Mouse (Mus musculus) embryo, embryonic 11 days (tissue): ENCODE data around the gene Met.

ENCODE experiments used
- DNase-seq: peaks from one replicate; pipeline ENCODE4 v3.0.0-alpha.2; 2015

Met gene

DNA sequence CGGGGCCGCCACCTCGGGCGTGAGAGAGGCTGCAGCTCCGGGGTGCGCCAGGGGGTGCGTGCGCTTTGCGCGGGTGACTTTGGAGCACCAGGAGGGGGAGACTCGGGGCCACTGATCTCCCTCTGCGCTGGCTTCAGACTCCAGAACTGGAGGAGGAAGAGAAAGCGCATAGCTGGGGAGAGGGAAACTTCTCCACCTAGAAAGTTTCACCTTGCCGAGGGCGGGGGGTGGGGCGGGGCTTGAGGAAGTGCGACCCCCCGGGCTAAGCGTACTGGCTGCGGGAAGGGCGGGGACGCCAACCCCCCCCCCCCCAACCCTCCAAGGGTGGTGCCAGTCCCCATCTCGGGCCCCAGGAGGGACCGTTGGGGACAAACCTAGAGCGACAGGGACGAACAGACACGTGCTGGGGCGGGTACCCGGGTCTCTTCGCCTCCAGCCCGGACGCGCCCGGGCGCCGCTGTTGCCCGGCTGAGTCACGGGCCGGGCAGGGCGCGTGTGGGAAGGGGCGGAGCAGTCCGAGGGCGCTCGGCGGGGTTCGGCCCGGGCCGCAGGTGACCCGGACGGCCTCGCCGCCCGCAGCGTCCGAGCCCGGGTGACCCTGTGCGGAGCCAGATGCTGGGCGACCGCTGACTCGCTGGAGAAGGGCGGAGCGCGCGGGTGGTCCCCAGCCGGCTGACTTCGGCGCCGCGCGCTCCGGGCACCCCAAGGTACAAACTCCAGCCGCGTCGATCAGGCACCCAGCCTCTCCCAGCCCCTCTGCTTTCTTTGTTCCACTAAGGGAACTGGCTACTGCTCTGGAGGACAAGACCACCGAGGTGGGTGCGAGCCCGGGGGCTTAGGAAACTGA is at the start of gene Met:
Gene Met, plus strand, starts transcription at position 367 of the 847 bp plus-strand sequence.
- DNase-seq, result peak; percentile 69

DNA sequence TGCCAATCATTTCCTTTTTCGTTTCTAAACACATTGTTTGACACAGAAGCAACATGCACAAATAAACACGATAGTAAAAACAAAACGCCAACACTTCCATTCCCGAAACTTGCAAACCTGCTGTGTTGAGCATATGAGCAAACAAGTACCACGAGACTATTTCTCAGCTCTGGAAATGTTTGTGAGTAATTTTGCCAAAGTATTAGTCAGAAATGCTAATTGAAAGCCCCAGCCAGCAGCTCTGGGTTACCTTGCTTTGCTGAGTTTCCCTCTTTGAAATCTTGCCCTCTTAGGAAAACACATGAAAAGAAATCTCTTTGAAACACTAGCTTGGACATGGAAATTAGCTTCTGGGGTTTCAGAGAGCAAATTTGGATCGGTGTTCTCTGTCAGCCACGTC is 45.4 kb upstream of the Met start:
- no peak for DNase-seq

DNA sequence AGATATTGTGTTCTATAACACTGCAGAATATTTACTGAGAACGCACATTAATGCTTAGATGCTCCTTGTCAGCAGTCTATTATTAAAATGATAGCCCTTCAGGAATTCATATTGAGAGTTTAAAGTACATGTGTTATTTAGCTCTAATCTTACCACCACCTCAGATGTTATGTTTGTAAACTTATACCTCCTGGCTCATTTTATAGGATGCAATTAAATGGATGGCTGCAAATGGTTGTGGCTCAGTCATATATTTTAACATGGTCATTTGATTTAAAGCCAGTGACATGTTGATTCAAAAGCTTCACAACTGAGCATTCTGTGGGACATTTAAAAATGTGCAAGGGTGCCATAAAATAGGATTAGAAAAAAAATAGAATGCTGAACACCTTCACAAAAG is 41.2 kb upstream of the Met start:
- DNase-seq, result no peak

DNA sequence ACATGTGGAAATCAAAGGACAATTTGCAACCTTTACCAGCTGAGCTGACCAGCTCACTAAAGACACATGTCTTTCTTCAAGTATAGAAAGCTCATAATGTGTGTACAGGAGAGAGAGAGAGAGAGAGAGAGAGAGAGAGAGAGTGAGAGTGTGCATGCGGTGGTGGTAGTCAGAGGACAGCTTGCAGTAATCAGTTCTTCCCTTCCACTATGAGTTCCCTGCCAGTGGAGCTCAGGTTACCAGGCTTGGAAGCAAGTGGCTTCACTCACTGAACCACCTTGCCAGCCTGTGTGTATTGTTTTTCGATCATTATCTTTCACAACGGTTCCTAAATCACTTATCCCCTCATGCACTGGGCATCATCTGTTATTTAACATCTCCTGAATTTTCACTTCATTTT is 34.6 kb upstream of the Met start:
- peak; percentile 14 for DNase-seq

DNA sequence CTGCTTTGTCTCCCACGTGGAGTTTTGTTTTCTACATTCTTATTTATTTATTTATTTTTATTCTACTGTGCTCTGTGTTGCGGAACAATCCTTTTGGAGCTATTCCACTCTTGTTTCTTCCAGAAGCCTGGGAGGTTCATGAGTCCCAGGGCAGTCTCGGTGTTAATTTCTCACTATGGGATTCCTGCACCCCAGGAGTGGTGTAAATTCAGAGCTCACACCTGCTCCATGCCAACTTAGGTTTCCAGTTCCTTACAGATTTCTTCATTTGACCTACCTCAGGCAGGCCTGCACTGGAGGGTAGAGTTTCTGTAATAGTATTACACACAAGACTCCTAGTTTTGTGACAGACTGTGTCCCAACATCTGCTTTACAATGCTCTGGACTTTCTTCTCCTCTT is 34.0 kb upstream of the Met start:
- no peak for DNase-seq

DNA sequence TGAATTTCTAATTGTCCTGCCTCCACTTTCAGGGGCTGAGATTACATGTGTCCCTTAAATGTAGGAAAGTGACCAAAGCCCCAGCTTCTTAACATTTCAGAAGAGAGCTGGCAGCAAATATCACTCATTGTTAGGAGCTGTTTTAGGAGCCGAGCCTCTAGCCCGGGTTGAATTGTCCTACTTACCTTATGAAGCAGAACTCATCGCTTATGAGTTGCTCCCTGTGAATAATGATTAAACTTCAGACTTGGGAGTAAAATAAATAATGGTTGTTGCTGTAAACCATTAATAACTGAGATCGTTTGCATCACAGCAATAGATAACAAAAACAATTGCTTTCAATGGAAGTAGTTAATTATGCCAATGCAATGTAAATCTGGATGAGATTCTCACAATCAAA is 20.3 kb upstream of the Met start:
- DNase-seq, result no peak

DNA sequence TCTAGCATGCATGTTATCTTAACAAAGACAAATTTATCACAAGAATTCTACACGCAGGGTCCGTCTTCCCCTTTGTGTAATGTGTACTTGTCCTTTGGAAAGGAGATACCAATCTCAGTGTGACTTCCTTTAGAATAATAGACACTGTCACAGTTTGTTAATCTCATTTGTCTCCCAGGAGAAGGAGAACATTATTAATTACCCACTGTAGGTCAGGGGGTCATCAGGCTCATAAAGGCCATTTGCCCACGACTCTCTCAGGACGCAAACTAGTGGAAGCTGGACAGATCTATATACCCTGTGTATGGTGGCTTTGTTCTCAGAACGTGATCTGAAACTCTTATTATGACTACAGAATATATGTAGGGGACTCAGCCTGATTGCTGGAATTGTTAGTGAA is 12.3 kb upstream of the Met start:
- peak; percentile 49 for DNase-seq

DNA sequence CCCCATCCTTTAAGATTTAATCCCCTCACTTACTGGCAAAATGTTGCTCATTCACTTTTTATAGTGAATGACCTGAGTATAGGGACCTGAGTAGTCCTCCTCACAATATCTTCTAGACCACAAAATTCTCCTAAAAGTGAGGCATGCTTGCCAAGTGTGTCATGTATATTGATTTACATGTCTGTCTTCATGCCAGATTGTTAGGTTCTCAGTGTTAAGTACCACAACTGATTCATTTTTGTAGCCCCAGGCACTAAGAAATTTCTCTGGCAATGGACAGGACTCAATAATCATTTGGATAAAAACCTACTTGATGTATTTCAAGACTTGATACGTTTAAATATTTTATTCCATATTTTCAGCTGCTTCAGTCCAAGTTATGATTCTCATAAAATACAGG is 8.5 kb upstream of the Met start:
- no peak for DNase-seq

DNA sequence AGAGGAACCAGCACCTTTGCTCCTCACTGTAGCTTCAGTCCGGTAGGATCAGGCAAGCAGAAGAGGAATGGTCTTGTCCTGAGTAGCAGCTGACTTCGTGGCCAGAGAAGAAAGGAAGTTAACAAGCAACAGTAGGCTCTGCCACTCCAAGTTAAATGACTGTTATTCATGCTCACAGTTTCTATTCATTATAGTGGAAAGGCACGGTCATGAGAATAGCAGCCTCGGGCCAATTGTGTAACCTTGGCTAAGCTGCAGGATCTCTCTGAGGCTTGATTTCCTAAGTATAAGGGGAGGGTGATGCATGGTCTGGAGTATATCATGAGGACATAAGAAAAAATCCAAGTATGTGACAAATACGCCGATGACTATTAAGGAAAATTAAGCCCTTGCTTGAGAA is 4.0 kb upstream of the Met start:
- no peak for DNase-seq

DNA sequence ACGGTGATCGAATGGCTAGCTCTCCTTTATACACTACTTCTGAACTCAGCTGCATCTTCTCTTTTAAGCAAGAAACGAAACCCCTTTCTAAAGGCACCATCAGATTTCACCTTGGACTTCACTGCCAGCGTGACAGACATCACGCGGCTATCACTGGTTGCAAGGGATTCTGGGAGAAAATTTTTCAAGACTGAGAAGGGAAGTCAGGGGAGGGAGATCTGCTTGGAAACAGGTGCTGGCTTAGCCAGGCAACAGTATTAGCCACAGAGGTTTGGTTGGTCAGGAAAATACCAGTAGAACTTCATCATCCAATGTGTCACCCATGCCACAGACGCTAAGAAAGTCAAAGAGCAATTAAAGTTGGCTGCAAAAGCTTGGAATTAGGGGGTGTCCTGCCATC is 2.2 kb upstream of the Met start:
- DNase-seq, result no peak

DNA sequence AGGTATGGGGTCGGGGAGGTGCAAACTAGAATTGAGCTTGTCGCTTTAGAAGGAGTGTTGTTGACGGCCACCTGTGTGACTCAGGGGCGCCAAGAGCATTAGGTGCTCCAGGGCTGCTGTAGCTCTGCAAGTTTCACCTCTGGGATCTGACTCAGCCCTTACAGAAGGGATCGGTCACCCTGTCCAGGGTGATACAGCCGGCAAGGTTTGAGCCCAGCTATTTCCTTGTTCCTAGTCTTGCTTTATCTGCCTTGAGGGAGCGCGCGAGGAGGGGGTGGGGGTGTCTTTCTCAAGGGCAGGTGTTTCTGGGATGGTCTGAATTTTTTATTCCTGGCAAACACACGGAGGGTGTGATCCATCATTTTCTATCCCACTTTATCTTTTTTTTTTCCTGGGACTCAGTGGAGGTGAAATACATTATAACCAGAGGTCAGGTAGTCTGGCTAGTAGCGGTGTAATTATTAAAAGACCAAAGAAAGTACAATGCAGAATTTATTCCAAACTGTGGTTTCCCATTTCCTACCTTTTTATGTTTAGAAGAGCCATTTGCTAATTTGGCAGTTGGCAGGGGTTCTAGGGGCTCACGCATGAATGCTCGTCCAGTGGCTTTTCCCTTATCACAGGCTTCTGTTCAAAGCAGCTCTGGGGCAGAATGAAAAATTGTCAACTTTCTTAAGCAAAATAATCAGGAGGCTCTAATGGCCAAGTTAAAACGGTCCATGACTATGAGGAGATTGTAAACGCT is 853 bp downstream of the Met start:
- DNase-seq, result no peak

DNA sequence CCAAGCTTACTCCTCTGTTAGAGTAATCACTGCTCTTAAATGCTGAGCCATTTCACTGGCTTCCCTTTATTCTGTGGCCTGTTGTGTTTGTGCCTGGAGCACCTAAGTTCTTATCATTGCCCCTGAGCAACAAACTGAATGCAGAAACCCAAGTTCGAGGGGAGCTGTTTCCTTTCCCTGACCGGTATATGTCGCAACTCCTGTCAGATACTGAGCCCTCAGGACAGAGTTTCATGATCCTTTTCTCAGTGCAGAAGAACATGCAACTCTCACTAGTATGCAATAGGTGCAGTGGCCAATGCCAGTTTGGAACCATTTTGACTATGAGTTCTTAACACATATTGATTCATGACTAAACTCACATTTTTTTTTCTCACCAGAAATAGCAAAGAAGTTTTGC is 2.9 kb downstream of the Met start:
- DNase-seq, result no peak

DNA sequence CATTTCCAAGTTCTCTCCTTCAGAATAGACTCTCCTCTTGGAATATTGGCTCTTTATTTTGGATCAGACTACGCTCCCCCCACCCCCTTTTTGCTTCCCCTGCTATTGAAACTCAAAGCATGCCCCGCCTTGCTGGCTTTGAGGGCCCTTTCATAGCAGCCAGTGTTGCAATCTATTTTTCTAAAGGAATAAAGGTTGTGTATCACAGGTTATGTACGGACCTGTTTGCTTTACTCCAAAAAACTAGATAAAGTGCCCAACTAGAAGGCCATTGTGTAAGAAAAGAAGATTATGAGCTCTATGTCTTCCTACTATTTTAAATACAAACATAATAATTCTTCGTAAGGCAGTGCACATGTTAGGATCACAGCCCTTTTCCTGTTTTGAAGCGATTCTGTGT is 5.4 kb downstream of the Met start:
- DNase-seq, result no peak

DNA sequence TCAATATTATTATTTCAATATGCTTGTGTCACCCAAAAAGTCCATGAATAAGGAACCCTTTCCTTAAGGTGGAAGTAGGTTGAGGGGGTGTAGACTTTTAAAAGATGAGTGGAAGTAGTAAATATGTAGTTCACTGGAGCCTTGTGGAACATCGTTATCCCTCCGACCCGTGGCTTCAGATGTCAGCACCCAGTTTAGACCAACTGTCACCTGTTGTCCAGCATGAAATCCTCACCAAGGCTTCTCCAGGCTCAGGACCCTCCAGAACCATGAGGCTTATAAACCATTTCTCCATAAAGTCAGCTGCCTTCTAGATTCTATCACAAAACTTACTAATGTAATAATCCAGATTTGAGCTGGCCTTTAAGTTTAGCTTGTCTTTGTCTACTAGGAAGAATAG is 9.5 kb downstream of the Met start:
- DNase-seq, result no peak

DNA sequence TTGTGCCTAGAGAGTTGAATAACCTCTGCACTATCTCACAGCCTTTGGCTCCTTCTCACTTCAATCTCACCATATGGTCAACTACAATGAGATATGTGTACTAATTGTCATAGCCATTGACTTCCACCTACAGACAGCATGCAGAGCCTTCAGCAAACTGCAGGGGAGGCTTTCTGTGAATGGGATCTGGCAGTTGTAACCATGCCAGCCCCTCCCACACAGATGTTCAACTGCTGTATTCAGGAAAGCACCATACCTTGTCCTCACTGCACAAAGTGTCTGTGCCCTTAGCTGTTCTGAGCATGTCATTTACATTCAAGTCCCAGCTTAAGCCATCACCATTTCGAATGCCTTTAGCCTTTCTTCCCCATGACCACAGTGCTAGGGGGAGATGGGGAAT is 14.2 kb downstream of the Met start:
- DNase-seq, result no peak

DNA sequence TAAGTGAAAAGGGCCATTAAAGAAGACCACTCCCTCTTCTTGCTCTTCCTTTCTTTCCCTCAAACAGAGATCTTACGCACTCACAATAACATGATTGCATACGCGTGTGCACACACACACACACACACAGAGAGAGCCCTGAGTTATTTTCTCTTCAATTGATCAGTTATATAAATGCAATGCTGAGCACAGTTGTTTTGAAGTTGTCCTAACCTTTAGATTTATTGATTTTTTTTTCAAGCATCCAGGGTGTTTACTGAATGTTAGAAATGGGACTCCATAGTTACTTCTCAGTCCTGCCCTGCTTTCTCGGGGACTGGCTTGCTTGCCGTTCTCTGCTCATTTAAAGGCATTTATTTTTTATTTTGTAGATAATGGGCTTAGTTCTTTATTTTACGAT is 14.7 kb downstream of the Met start:
- DNase-seq, result no peak

DNA sequence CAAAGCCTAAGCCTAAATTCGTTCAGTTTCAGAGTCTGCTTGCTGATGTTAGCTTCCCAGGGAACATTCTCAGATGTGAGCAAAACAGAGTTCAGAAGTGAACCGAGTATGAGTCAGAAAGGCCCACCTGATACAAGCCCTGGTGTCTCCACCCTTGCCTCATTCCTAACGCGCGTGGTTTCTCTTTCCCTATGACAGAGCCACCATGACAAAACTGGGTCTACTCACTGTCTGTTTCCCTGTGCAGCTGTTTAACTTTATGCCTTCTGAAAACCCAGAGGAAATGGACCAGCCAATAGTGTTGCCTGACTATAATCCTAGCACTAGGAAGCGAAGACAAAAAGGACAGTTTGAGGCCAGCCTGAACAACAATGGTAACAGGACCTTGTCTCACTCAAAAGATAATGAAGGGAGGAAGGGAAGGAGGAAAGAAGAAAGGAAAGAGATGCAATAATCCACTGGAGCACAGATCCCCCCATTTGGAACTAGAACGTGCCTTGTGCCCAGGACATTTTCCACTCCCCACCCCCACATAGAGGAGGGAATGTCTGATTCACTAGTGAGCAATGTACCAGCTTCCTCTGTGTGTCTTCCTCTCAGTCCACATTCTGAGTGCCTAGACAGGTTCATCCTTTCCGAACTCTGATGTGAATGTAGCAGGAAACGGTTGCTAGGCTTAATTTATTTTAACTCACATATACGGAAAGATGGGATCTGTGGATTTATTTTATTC is 15.4 kb downstream of the Met start:
- no peak for DNase-seq

DNA sequence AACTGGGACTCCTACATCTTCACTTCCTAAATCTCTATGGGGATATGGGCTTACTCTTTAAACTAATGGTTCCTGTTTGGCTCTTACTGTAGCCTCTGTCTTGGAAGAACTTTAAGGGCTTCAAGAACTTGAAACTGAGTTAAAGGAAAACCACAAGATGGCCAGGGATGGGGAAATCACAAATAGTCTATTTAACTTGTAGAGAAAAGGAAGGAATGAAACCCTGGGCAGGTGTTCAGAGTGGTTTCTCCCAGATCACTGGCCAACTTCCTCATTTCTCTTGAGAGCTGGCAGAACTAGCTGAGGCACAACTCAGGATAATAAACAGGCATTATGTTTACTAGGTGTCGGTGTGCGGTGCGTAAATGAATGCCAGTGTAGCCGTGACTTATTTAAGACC is 17.5 kb downstream of the Met start:
- DNase-seq, result no peak

DNA sequence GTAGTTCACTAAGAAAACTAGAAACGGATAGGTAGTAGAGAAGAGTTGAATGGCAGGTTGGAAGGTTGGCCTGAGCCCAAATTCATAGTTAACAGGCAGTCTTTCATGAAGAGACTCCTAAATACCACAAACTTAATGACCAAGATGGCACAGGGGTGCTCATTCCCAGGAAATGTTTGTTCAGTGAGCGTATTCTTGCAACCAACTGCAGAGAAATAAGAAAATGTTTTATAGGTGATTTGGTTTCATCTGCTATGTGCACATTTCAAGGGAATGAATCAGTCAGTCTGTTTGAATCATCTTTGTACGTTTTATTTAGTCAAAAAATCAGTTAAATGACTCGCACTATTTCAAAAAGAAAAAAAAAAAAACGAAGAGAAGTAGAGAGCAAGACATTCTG is 21.6 kb downstream of the Met start:
- no peak for DNase-seq

DNA sequence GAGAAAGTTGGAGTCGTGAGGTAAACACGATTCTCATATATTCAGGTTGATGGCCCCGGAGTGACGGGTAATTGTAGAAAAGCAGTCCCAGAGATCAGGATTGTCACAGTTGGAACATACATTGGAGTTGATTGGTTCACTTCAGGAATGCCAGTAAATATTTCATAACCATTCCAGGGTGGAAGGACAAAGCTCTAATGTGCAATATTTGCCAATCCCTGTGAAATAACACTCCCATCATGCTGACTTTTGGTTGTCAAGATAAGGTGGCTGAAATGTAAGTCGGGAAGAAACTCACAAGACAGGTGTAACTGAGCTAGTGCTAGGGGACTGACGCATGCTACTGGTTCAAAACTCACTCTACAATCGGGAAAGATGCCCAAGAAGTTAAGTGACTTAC is 22.2 kb downstream of the Met start:
- no peak for DNase-seq

DNA sequence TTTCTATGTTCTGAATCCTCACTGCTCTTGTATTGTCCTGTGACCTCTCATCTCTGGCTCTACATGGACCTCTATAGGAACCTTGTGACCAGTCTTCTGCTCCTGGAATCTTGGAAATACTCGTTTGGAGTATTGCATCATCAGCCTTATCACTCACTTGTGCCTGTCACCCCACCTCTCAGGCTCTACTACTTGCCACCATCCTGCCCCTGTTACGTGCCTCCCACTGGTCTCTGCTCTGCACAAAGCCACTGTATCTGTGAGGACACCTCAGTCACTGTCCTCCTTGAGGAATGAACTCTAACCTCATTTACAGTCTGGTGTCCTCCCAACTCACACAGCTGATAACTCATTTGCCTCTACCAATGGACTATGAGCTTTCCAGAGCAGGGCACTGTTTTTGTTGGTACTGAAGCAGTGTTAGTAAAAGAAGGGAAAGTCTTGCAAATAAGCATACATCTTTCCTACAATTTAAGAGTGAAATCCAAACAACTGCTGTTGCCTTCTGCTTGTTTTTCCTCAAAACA is 24.8 kb downstream of the Met start:
- DNase-seq, result no peak

DNA sequence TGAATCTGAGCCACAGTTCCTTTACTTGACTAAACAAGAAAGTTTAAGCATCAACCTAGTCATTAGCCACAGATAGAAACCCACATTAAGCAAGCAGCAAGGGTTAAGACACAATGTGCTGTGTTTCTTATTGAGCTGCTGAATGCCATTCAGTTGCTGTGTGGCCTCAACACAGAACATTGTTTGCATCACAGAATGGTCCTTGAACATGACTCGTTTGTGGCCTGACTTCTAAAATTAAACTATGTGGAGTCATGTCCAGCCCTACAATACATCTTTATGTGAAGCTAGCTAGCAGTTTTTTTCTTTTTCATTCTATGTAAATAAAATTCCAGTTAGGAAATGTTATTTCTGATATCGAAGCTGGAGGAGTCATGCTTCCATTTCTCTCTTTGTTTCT is 27.2 kb downstream of the Met start:
- no peak for DNase-seq

DNA sequence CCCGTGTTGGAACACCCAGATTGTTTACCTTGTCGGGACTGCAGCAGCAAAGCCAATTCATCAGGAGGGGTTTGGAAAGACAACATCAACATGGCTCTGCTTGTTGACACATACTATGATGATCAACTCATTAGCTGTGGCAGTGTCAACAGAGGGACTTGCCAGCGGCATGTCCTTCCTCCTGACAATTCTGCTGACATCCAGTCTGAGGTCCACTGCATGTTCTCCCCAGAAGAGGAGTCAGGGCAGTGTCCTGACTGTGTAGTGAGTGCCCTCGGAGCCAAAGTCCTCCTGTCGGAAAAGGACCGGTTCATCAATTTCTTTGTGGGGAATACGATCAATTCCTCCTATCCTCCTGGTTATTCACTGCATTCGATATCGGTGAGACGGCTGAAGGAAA is 27.9 kb downstream of the Met start:
- no peak for DNase-seq

DNA sequence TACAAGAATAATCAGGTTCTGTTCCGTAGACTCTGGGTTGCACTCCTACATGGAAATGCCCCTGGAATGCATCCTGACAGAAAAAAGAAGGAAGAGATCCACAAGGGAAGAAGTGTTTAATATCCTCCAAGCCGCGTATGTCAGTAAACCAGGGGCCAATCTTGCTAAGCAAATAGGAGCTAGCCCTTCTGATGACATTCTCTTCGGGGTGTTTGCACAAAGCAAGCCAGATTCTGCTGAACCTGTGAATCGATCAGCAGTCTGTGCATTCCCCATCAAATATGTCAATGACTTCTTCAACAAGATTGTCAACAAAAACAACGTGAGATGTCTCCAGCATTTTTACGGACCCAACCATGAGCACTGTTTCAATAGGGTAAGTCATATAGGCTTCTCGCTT is 28.5 kb downstream of the Met start:
- DNase-seq, result no peak
